Mouse (Mus musculus) heart, adult 11 months (tissue): ENCODE results near the gene Syngr2.
"Not testable (repeated sequence)": the region's sequence is repeated elsewhere in the genome, so short reads cannot be mapped to it uniquely, and the experiment has no call there.

Experiments used
- DNase-seq: peaks from one replicate; pipeline ENCODE4 v3.0.0; 2022

Syngr2 gene

DNA sequence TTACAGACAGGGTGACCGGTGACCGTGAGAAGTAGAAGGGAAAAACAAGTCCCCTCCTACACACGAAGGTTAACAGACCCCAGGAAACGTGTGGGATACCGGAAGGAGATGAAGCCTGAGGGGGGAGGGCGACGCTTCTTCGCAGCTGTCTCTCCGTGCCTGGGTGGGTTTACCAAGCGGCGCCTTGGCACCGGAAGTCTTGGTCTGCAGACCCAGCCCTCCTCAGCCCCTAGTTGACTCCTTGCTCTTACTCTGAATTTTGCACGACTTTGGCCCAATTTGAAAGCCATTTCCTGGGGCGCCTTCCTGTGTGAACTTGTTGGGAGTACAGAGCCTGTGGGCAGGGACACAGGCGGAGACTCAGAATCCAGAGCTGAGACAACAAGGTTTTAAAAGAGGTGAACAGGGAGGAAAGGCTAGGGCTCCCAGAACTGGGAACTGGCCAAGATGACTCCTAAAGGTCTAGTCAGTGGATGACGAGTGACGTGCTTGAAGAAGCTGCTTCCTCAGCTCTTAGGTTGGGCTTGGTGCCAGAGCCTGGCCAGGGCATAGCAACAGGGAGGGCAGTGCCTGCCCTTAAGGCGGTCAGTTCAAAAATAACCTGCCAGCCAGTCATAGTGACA lies 28.2 kb upstream of the Syngr2 start:
- DNase-seq, result peak; percentile 98

DNA sequence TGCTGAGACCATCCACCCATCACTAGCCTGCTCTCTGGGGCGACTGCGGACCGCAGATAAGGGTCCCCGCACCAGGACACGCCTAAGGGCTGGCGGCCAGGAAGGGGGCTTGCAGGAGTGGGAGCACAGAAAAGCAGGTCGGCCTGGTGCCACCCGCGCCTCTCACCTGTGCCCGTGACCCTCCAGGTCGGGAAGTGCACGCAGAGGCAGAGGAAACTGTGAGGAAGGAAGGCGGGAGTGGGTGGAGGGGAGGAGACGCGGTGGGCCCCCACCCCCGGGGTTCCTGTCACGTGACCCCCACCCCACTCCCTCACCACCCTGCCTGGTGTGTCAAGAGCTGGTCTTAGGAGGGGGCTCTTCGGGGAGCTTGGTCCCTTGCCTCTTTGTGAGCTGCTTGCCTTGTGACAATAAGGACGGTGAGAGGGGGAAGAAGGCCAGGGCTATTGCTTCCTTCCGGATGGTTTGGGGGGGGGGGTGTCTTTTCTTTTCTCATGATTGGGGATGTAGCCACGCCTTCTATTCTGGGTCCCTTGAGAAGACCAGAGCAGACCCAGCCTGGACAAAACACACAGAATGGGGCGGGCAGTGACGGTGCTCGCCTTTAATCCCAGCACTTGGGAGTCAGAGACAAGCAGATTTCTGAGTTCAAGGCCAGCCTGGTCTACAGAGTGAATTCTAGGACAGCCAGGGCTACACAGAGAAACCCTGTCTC lies 27.3 kb upstream of the Syngr2 start, which contains the start of the genes Tmc8 and Tmc6:
TSS of gene Tmc8 (plus strand) at position 84 of the 712 bp plus-strand sequence.
TSS of gene Tmc6 (minus strand) at position 206 of the 712 bp plus-strand sequence.
- peak; percentile 99 for DNase-seq

DNA sequence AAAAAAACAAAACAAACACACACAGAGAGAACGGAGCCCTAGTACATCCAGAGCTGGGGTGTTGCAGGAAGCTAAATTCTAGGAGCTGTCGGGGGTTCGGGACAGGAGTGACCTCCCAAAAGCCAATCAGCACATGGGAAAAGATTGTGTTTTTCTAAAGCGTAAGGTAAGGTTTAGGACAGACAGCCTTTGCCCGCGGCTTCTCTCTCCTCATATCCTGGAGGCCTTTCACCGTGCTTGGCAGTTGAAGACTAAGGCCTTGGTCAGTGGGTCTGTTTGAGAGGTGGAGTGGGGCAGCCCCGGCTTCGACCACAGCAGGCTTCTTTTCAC lies 26.8 kb upstream of the Syngr2 start:
- DNase-seq, result no peak

DNA sequence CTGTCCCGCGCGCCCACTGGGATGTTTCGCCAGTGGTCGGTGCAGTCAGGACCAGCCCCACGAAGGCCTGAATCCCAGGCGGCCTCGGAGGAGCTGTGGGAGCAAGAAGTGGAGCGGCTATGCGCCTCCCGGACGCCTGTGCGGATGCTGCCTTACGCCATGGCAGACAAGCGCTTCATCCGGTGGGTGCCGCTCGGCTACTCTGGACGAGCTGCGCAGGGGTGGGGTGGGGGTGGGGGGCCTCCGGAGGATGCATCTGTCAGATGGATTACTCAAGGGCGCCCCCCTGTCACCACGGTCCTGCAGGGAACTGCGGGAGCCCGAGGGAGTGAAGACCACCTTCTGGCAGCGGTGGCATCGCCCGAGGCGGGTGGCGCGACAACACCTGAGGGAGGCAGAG lies 26.4 kb upstream of the Syngr2 start:
- peak; percentile 97 for DNase-seq

DNA sequence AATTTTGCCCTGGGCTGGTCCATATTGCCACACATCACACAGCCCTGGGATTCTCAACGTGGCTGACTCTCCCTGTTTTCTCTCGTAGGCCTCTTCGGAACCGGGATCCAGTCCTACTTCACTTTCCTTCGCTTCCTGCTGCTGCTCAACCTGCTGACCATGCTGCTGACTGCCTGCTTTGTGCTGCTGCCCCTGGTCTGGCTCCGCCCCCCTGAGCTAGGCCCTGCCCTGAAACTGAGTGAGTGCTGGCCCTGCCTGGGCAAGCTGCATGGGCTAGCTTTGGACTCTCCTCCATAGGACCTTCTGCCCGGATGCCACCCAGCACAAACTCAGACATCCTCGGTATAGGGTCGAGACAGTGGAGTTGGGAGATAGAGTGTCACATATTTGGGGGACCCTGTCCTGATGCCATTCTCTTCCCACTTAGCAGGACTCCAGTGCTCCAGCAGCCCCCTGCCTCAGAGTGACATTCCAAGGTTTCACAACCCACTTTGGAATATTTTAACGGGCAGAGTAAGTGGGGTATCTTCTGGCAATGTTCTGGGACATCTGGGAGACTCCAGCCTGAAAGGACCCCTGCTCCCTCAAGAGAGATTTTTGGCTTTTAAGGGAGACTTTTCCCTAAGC lies 25.7 kb upstream of the Syngr2 start:
- peak; percentile 97 for DNase-seq

DNA sequence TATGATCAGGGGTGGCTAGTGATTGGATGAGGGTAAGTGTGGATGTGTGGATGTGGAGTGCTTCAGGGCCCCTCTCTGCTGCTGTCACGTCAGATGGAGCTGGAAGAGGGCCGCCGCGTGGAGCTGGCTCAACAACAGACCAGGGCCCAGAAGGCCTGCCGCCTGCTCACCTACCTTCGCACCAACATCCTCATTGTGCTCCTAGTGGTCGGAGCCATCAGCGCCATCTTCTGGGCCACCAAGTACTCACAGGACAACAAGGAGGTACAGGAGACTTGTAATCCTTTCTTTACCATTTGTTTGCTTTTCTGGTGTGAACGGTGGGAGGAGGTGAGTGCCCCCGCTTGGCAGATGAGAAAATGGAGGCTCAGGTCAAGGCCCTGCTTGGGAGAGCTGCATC lies 23.2 kb upstream of the Syngr2 start:
- peak; percentile 95 for DNase-seq

DNA sequence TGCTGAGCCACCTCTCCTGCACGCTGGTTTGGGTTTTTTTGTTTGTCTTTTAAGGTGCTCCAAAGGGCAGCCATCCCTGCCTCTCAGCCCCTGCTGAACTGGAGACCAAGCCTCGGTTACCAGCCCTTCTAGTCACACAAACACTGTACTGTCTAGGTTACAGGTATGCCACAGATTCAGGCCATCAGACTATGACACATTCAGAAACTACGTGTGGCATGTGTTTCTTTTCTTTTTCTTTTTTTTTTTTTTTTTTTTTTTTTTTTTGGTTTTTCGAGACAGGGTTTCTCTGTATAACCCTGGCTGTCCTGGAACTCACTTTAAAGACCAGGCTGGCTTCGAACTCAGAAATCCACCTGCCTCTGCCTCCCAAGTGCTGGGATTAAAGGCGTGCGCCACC lies 21.0 kb upstream of the Syngr2 start:
- not testable (repeated sequence) for DNase-seq

DNA sequence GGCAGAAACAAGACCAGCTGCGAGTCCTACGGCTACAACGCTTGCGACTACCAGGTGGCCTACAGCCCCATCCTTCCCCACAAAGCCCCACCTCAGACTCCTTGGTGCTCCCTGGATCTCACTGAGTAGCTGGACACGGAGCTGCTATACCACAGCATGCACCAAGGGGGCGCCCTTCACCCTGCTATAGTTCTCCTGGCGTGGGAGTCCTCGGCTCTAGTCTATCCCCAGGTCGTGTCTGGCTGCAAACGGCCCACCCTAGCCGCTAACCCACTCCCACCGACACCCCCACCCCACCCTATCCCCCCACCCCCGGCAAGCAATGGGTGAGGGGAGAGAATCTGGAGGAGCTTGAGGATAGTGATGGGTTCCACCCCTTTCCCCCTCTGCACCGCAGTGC lies 19.2 kb upstream of the Syngr2 start:
- DNase-seq, result peak; percentile 96

DNA sequence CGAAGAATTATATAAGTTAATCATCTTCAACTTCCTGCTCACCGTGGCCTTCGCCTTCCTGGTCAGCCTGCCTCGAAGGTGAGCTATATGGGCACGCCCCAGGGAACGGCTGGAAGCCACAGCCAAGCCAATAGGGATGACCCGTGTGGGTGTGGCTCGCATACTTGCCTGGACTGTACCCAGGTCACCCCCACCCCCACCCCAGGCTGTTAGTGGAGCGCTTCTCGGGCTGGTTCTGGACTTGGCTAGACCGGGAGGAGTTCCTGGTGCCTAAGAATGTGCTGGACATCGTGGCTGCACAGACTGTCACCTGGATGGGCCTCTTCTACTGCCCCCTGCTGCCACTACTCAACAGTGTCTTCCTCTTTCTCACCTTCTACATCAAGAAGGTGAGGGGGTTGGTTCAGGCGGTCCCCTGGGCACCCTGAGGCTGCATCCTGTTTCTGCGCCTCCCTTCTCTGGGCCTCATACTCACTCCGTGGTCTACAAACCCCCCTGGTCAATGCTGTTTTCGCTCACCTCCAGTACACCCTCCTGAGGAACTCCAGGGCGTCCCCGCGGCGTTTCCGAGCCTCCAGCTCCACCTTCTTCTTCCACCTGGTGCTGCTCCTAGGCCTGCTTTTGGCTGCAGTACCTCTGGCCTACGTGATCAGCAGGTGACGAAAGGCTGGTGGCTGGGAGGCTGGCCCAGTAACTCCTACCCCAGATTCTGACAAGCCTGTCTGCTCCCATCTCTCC lies 18.6 kb upstream of the Syngr2 start:
- DNase-seq, result peak; percentile 93

DNA sequence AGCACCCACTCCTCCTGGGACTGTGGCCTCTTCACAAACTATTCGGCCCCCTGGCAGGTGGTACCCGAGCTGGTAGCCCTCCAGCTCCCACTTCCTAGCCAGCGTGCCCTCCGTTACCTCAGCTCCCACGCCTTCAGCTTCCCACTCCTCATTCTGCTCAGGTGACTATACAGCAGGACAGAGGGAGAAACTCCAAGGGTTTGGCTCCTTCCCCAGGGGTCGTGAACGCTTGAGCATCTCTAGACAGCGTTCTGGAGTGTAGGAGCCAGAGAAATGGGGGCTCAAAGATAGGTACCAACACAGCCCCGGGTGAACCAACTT lies 18.1 kb upstream of the Syngr2 start:
- peak; percentile 90 for DNase-seq

DNA sequence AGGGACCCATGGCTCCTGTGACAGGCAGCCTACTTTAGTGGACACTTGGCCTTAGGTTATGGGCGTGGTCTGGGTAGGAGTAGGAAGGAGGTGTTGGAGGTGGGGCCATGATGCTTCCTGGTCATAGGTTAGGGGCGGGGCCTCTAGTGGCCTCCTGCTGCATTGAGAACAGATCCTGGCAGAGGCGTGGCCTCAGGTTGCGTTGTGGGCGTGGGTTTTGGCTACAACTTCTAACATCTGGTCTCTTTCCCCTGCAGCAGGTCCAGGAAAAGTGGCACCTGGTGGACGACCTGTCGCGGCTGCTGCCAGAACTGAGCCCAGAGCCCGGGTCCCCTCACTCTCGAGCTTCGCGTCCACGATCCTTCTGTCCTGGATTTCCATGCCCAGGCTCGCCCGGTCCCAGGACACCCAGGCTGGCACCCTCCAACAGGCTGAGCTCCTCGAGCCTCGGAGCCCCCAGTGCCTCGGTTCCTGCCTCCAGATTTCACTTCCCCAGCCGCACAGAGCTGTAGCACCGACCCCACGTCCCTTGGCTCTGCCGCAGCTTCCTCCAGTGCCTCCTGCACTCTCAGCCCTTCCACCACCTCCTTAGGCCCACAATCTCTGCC lies 17.1 kb upstream of the Syngr2 start:
- peak; percentile 96 for DNase-seq

DNA sequence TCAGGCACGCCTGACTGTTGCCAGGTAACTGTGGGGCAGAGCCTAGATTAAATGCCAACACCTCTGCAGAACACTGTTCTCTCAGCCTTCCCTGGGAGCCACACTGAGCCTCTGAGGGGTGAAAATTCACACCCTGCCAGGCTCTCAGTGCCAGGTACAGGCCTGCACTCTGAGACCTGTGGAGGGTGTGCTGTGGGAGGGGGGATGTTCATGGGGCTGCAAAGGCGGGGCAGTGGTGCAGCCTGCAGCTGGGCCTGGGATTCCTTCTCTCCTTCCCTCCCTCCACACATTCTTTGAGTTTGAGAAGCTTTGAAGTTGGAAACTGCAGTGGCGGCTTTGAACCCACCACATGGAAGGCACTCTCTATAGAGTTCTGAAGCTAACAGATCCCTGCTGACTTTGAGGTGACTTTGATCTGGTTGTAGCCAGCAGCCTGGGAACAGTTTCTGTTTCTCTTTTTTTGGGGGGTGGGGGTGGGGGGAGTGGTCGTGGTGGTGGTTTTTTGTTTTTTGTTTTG lies 15.4 kb upstream of the Syngr2 start:
- no peak for DNase-seq

DNA sequence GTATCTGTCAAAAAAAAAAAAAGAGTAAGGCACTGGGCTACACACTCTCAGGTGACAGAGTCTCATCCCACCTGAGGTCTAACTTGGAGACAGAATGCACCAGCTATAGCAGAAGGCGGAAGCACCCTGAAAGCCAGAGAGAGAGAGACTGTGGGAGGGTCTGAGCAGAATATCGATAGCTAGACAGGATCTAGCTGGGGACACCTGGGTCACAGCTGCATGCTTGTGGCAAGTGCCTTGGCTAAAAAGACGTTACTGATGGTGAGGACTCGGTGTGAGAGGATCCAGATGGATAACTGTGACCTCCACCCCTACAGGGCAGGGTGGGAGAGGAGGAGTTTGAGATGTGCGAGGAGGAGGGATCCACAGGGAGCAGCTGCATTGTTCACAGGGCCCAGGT lies 12.5 kb upstream of the Syngr2 start:
- DNase-seq, result no peak

DNA sequence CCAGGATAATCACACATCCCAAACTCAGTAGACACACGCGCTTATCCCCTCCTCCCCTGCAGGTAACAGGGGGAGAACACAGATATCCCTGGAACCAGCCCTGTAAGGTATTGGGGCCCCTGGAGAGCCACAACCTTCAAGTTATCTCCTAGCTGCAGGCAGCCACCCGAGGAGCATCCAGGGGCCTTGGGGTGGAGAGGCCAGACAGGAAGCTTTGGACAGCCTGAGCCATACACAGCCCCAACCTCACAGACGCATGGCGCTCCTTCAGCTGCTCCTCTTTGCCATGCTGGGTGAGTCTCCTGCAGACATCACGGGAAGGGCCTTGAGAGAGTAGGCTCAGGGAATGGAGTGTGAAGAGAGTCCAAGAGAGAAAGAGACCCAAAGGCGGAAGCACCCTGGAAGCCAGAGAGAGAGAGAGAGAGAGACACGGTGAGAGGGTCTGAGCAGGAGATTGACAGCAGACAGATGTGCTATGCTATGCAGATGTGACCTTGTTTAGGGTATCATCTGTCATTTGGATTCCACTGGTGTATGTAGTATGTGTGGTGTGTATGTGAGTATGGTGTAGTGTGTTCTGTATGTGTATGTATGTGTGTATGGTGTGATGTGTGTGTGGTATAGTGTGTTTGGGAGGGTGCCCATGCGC lies 11.8 kb upstream of the Syngr2 start, which contains the start of gene 6030468B19Rik:
TSS of gene 6030468B19Rik (plus strand) at position 150 of the 649 bp plus-strand sequence.
- DNase-seq, result no peak

DNA sequence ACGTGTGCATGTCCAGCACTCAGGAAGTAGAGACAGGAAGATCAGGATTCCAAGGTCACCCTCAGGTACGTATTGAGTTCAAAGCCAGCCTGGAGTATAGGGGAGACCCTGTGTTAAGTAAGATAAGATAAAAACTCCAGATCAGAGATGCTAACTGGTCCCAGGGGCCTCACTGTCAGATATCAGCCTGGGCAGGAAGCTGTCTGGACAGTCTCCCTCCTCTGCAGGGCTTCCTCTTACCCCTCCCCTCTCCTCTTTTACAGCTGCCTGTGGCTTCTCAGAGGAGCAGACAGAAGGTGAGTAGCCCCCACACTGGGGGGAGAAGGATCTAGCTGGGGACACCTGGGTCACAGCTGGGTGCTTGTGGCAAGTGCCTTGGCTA lies 11.3 kb upstream of the Syngr2 start:
- no peak for DNase-seq

DNA sequence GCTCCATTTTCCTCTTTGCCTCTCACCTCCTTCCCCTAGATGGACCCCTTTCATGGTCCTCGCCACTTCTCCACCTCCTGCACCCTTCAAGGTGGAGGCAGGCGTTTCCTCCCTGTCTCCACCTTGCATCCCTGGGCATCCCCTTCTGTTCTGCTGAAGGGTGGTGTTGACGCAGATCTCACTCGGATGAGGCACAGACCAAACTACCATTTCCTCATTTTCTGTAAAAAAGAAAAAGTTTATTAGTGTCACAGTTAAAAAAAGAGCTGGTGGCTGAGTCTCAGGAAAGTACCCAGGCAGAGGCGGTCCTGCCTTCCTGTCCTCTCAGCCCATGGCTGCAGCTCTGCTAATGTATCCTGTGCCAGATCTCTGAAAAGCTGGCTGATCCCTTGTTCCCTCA lies 10.3 kb upstream of the Syngr2 start:
- peak; percentile 88 for DNase-seq

DNA sequence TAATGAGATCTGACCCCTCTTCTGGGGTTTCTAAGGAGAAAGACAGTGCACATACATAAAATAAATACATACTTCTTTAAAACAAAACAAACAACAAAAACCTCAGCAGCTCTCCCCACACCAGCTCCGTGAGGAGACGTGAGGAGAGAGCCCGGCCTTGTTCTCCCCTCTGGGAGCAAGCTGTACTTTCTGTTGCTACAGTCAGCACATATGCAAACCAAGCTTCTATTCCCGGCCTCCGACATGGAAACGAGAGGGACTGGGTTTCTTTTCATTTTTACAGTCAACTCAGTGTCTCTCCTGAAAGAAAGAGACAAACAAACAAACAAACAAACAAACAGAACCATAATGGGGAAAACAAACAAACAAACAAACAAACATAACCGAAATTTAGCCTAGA lies 9.4 kb upstream of the Syngr2 start:
- no peak for DNase-seq

DNA sequence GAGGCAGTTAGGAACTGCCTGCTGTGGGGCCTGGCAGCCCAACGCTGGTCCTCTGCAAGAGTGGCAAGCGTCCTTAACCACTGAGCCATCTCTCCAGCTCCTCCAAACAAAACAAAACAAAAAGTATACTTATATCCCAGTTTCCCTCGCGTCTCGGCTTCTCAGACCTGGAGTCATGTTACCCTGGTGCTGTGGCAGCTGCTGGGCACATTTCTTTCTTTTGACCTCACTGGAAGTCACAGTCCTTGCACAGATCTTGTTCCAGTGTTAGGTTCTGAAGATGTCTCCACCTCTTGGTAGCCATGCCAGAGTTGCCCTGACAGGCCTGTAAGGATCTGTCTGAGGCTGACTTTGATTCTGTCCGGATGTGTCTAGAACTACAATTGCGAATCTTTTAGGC lies 7.8 kb upstream of the Syngr2 start:
- DNase-seq, result no peak

DNA sequence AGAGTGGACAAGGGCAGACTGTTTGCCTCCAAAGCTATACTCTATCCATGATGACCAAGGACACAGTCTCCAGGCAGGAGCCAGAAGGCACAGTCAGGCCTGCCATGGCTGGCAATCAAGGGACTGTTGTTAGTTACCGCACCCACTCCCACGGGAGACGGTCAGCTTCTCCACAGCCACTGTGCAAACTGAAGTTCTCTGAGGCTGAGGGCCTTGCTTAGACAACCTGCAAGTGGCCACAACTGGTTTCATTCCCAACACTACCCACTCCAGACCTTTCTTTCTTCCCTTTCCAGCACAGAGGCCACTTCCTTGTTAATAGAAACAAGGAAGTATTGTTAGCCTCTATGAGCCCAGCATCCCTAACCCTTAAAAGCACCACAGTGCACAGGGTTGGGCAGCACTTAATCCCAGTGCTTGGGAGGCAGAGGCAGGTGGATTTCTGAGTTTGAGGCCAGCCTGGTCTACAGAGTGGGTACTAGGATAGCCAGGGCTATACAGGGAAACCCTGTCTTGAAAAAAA lies 6.2 kb upstream of the Syngr2 start:
- DNase-seq, result peak; percentile 92

DNA sequence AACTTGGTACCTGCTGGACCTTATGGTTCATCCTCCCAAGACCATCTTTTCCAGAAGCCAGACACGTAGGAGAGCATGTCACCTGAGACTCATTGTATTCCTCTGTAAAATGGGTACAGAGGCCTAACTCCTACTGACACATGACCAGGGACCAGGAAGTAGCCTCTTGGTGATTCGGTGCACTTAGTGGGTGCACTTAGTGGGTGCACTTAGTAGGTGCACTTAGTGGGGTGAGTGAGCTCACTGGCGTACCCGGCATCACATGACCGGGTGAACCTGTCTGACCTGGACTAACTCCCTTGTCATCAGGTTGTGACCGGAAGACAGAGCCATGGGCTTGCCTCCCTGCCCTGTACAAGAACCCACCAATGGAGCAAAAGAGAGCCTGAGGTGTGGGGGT lies 2.7 kb upstream of the Syngr2 start:
- no peak for DNase-seq

DNA sequence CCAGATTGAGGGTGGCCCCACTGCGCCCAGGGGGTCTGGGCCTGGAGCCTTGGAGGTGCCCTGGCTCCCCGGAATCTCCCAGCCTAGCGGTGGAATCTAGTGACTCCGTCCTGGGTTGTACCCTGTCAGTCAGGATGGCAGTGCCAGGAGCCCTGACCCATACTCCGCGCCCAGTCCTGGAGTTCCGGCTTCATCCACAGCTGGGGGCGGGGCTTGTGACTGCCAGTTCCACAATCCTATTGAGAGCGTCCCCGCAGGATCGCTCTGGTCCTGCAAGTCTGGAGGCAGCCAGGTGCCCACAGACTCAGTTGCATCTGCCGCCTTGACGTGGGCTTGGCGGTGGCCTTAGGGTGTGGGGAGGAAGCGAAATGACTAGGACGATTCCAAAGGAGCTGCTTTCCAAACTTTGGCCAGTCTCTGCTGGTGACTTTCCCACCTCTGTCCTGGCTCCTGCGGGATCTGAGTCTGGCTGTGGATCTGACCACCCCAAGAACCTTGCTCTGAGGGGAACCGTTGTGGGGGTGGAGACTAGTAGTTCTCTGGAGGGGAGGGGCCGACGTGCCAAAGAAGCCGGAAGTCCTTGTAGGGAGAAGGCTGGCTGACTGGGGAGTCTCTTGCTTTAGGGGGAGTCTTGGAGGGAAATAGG lies 1.1 kb downstream of the Syngr2 start:
- DNase-seq, result peak; percentile 99

DNA sequence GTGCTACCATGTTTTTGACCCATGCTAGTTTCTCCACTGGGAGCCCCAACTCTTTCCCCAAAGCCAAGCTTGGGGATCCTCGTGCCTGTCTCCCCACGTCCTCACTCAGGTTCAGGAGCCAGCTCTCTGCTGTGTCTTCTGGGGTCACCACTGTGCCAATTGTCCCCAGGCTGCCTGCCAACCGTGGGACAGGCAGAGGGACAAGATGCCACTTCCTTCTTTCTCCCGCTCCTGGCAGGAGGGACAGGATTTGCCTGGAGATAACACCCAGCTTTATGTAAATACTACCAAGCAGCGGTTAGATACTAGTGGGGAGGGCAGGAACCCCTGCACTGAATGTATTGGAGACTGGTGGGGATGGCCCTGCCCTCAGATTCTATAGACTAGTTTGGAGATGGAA lies 4.4 kb downstream of the Syngr2 start:
- peak; percentile 93 for DNase-seq
